Mouse (Mus musculus) liver, adult 2 months (tissue): ENCODE measurements at regions not wholly inside any gene's neighbourhood (a gene's known extent, or its start where the extent isn't known, plus 50 kb on each side); places are given as distances from the start of the nearest gene placed in this dataset.

Experiments
- DNase-seq: peaks from one replicate; pipeline ENCODE4 v3.0.0-alpha.2; 2011; ENCODE audit warnings: low read depth, low spot score; ENCODE audit errors: extremely low read depth
- H3K27ac ChIP-seq: fragments of 200-500 bp; replicated peaks from 2 replicates; pipeline ENCODE4 v1.5.1; 2012; ENCODE audit warnings: low read depth, mild to moderate bottlenecking, control low read depth, inconsistent platforms, low read length; ENCODE audit not compliant: insufficient read depth
- H3K27me3 ChIP-seq: fragments of 200-500 bp; 2 replicates; pipeline ENCODE4 v1.6.1; 2012; ENCODE audit warnings: mild to moderate bottlenecking, moderate library complexity, low read length, inconsistent platforms; ENCODE audit not compliant: control insufficient read depth, insufficient read depth
- H3K36me3 ChIP-seq: fragments of 200-500 bp; 2 replicates; pipeline ENCODE4 v1.6.1; 2012; ENCODE audit warnings: low read length, inconsistent platforms; ENCODE audit not compliant: control insufficient read depth, insufficient read depth
- H3K4me1 ChIP-seq: fragments of 200-500 bp; 2 replicates; pipeline ENCODE4 v1.6.1; 2011; ENCODE audit warnings: low read length; ENCODE audit not compliant: control insufficient read depth, insufficient read depth
- H3K4me3 ChIP-seq: fragments of 200-500 bp; 2 replicates; pipeline ENCODE4 v1.5.1; 2011; ENCODE audit warnings: low read depth, mild to moderate bottlenecking, control low read depth, low read length, moderate library complexity; ENCODE audit not compliant: insufficient read depth
- H3K79me2 ChIP-seq: fragments of 200-500 bp; 2 replicates; pipeline ENCODE4 v1.6.1; 2012; ENCODE audit warnings: inconsistent platforms, mild to moderate bottlenecking, low read length, moderate library complexity; ENCODE audit not compliant: control insufficient read depth, insufficient read depth
- H3K9ac ChIP-seq: fragments of 200-500 bp; 2 replicates; pipeline ENCODE4 v1.6.1; 2012; ENCODE audit warnings: low read depth, mild to moderate bottlenecking, control low read depth, inconsistent platforms, low read length
- CTCF ChIP-seq: fragments of 200-500 bp; IDR thresholded peaks from 2 replicates; pipeline ENCODE4 v1.5.1; 2011; ENCODE audit warnings: low read depth, low read length, control low read depth
- POLR2A ChIP-seq: fragments of 200-500 bp; IDR thresholded peaks from 2 replicates; pipeline ENCODE4 v1.6.1; 2011; ENCODE audit warnings: low read length, control low read depth; ENCODE audit not compliant: insufficient read depth; ENCODE audit errors: extremely low read depth
- WGBS: fragments of 180-500 bp; shearing (Covaris S2); methylation state at CpG from one replicate; pipeline ENCODE4 v1.1.7; 2018; 5-methylcytosine and 5-hydroxymethylcytosine counted together

GRCm38 (mm10) chr19:52707679-52708078 lies 332.3 kb downstream of the Xpnpep1 start:
- Histone ChIP-seq H3K4me3 (no peak overlapping the region), H3K27me3 (no peaks in the 10 kb centered on the region), H3K36me3 (no peaks in the 10 kb centered on the region), H3K27ac (no peak overlapping the region), H3K4me1 (no peaks in the 10 kb centered on the region), H3K9ac (no peak overlapping the region), H3K79me2 (no peaks in the 10 kb centered on the region)
- DNase-seq = no peak
- 53% methylated on average over 1 of the region's 1 CpGs for WGBS
- no peak for TF ChIP-seq POLR2A
- TF ChIP-seq CTCF = no peak

- H3K36me3 ChIP-seq = no peaks in the 10 kb centered on the region
- no peaks in the 10 kb centered on the region for H3K27me3 ChIP-seq
- 76% methylated on average over 5 of the region's 5 CpGs for WGBS
- H3K9ac ChIP-seq = no peak overlapping the region
- no peak overlapping the region for H3K4me3 ChIP-seq
- no peaks in the 10 kb centered on the region for H3K79me2 ChIP-seq
- H3K4me1 ChIP-seq = no peaks in the 10 kb centered on the region
- TF ChIP-seq CTCF (no peak), POLR2A (no peak)
- H3K27ac ChIP-seq = no peak overlapping the region
- no peak for DNase-seq
Observed at GRCm38 (mm10) chr19:52661009-52661408, 379.0 kb downstream of the Xpnpep1 start.

- no peaks in the 10 kb centered on the region for H3K4me1 ChIP-seq
- no peaks in the 10 kb centered on the region for H3K79me2 ChIP-seq
- no peak for DNase-seq
- H3K27me3 ChIP-seq = no peaks in the 10 kb centered on the region
- H3K36me3 ChIP-seq = no peaks in the 10 kb centered on the region
- TF ChIP-seq POLR2A = no peak
- no peak for TF ChIP-seq CTCF
- no peak overlapping the region for H3K4me3 ChIP-seq
- 72% methylated on average over 17 of the region's 17 CpGs for WGBS
- no peak overlapping the region for H3K9ac ChIP-seq
- no peak overlapping the region for H3K27ac ChIP-seq
Observed at GRCm38 (mm10) chr19:52647066-52648046, 383.3 kb downstream of the Ins1 start.

- no peaks in the 10 kb centered on the region for H3K79me2 ChIP-seq
- no peak overlapping the region for H3K27ac ChIP-seq
- DNase-seq = no peak
- no peaks in the 10 kb centered on the region for H3K27me3 ChIP-seq
- H3K36me3 ChIP-seq = no peaks in the 10 kb centered on the region
- no peak for TF ChIP-seq CTCF
- no peak for TF ChIP-seq POLR2A
- no peak overlapping the region for H3K9ac ChIP-seq
- WGBS = 25% methylated on average over 5 of the region's 5 CpGs
- H3K4me3 ChIP-seq = no peak overlapping the region
- no peaks in the 10 kb centered on the region for H3K4me1 ChIP-seq
Observed at GRCm38 (mm10) chr19:52640228-52640627, 376.1 kb downstream of the Ins1 start.

- H3K79me2 ChIP-seq = no peaks in the 10 kb centered on the region
Observed at GRCm38 (mm10) chr19:52632501-52632900, 368.4 kb downstream of the Ins1 start.

GRCm38 (mm10) chr19:52624310-52624709 lies 360.2 kb downstream of the Ins1 start:
- Histone ChIP-seq H3K79me2 (no peaks in the 10 kb centered on the region), H3K27ac (no peak overlapping the region), H3K4me3 (no peak overlapping the region), H3K9ac (no peak overlapping the region), H3K36me3 (no peaks in the 10 kb centered on the region), H3K27me3 (no peaks in the 10 kb centered on the region), H3K4me1 (no peaks in the 10 kb centered on the region)
- DNase-seq = no peak
- TF ChIP-seq CTCF (no peak), POLR2A (no peak)
- 80% methylated on average over 5 of the region's 5 CpGs for WGBS

More at GRCm38 (mm10) chr19:52632501-52632900, 368.4 kb downstream of the Ins1 start:
- 82% methylated on average over 4 of the region's 4 CpGs for WGBS
- no peak for DNase-seq
- Histone ChIP-seq H3K27me3 (no peaks in the 10 kb centered on the region), H3K4me3 (no peak overlapping the region), H3K27ac (no peak overlapping the region), H3K4me1 (no peaks in the 10 kb centered on the region), H3K36me3 (no peaks in the 10 kb centered on the region), H3K9ac (no peak overlapping the region)
- TF ChIP-seq CTCF (no peak), POLR2A (no peak)
